Mouse (Mus musculus) MEL (cell line): ENCODE data around the gene Pnpla2.

Experiments
- CHD2 ChIP-seq: IDR thresholded peaks from 2 replicates; pipeline ENCODE4 v1.6.1; 2011; ENCODE audit warnings: low read length, improper control_type of control experiment
- CTCF ChIP-seq, 3 experiments: IDR thresholded peaks in 2 of 3; conservative IDR thresholded peaks in 1 of 3; 2 replicates each; pipeline ENCODE4 v1.5.1; 2011 to 2012; ENCODE audit warnings: low read length in 3 of 3, low read depth in 2 of 3, mild to moderate bottlenecking in 2 of 3, improper control_type of control experiment in 1 of 3, inconsistent platforms in 1 of 3, mixed read lengths in 1 of 3, moderate library complexity in 1 of 3; ENCODE audit not compliant: control insufficient read depth in 1 of 3, insufficient read depth in 1 of 3, poor library complexity in 1 of 3, severe bottlenecking in 1 of 3
- EP300 ChIP-seq, 2 experiments: IDR thresholded peaks; 2 replicates each; pipeline ENCODE4 v1.6.1; 2011; ENCODE audit warnings: improper control_type of control experiment in 2 of 2, low read length in 2 of 2, low read depth in 1 of 2, mild to moderate bottlenecking in 1 of 2
- GATA1 ChIP-seq: IDR thresholded peaks from 2 replicates; pipeline ENCODE4 v1.6.1; 2011; ENCODE audit warnings: low read depth, low read length, improper control_type of control experiment
- KAT2A ChIP-seq: conservative IDR thresholded peaks from 2 replicates; pipeline ENCODE4 v1.6.1; 2012; ENCODE audit warnings: low read depth, low read length, improper control_type of control experiment, inconsistent platforms
- MAX ChIP-seq: IDR thresholded peaks from 2 replicates; pipeline ENCODE4 v1.6.1; 2011; ENCODE audit warnings: low read length, improper control_type of control experiment
- USF1 ChIP-seq: IDR thresholded peaks from 2 replicates; pipeline ENCODE4 v1.6.1; 2014; ENCODE audit warnings: low read depth, mild to moderate bottlenecking, inconsistent platforms, low read length, improper control_type of control experiment, moderate library complexity
- ZMIZ1 ChIP-seq: IDR thresholded peaks from 2 replicates; pipeline ENCODE4 v1.6.1; 2012; ENCODE audit warnings: low read depth, mild to moderate bottlenecking, inconsistent platforms, low read length, improper control_type of control experiment, moderate library complexity

DNA sequence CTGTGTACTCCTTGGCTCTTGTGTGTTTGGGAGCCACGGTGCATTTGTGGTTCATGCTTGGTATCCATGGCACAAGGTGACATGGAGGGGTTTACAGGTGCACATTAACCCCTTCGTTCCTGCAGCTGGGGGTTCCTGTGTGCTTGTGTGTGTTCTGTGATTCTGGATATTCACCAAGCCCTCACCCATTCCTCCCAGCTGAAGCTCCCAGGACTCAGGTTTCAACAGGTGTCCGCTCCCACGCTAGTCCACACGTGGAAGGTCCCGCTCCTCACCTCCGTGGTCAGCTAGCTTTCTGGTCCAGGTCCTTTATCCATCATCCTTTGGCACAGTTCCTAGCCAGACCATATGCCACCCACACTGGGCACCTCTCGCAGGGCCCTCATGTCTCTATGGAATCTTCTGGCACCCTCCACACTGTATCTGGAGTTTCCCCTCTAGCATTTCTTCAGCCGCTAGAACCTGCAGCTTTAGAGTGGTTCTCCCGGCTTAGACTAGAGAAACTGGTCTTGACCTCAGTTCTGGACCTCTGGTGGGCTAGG, 11.7 kb downstream of the Pnpla2 start:
- TF ChIP-seq ZMIZ1, result no peak
- TF ChIP-seq CTCF (IDR thresholded peaks at IDR 0.05 in 2 of 3, conservative IDR thresholded peaks at IDR 0.05 in 1 of 3; ENCODE audit: control insufficient read depth in 1 of 3, insufficient read depth in 1 of 3, low read depth in 2 of 3, low read length in 3 of 3, poor library complexity in 1 of 3, severe bottlenecking in 1 of 3), result no peak
- TF ChIP-seq MAX, result no peak
- TF ChIP-seq CHD2, result no peak
- no peak for TF ChIP-seq USF1
- TF ChIP-seq KAT2A, result no peak
- TF ChIP-seq EP300 (IDR thresholded peaks at IDR 0.05; ENCODE audit: low read depth in 1 of 2, low read length in 2 of 2), result no peak
- TF ChIP-seq GATA1, result no peak
